Mouse (Mus musculus): ENCODE data around the gene Rere.

Gene Rere

GRCm38 (mm10) chr4:150349680-150350101, 68.2 kb downstream of the Rere start:
- DNase-seq: no peak

GRCm38 (mm10) chr4:150351419-150352075, 70.1 kb downstream of the Rere start:
- no peak for DNase-seq

- no peak for DNase-seq
These were observed 71.3 kb downstream of the Rere start for GRCm38 (mm10) chr4:150352736-150353135.

- DNase-seq: no peak
These were observed 72.0 kb downstream of the Rere start for GRCm38 (mm10) chr4:150353376-150353900.

- no peak for DNase-seq
These were observed 74.4 kb downstream of the Rere start for GRCm38 (mm10) chr4:150355801-150356200.

GRCm38 (mm10) chr4:150361986-150362691, 80.7 kb downstream of the Rere start:
- DNase-seq: peak; percentile 55

- no peak for DNase-seq
These were observed 81.4 kb downstream of the Rere start for GRCm38 (mm10) chr4:150362858-150363257.

- no peak for DNase-seq
These were observed 83.3 kb downstream of the Rere start for GRCm38 (mm10) chr4:150364786-150365185.

- DNase-seq: peak; percentile 23
These were observed 85.2 kb downstream of the Rere start for GRCm38 (mm10) chr4:150366510-150367208.

GRCm38 (mm10) chr4:150371580-150372380, 90.3 kb downstream of the Rere start:
- DNase-seq: peak; percentile 88

- no peak for DNase-seq
These were observed 91.2 kb downstream of the Rere start for GRCm38 (mm10) chr4:150372631-150373041.

GRCm38 (mm10) chr4:150373111-150374109, 92.0 kb downstream of the Rere start:
- DNase-seq: no peak

GRCm38 (mm10) chr4:150374651-150375447, 93.4 kb downstream of the Rere start:
- DNase-seq: no peak

GRCm38 (mm10) chr4:150375448-150375935, 94.0 kb downstream of the Rere start:
- peak; percentile 45 for DNase-seq

- no peak for DNase-seq
These were observed 97.9 kb downstream of the Rere start for GRCm38 (mm10) chr4:150379313-150379712.

- DNase-seq: no peak
These were observed 98.3 kb downstream of the Rere start for GRCm38 (mm10) chr4:150379772-150380171.

GRCm38 (mm10) chr4:150380273-150380672, 98.8 kb downstream of the Rere start:
- DNase-seq: no peak

- no peak for DNase-seq
These were observed 101.1 kb downstream of the Rere start for GRCm38 (mm10) chr4:150382504-150382903.

GRCm38 (mm10) chr4:150384405-150384804, 103.0 kb downstream of the Rere start:
- no peak for DNase-seq

- DNase-seq: no peak
These were observed 103.5 kb downstream of the Rere start for GRCm38 (mm10) chr4:150384899-150385298.

Measured in kidney, postnatal 14 days (tissue).